Comparison of ENCODE assay signal across 21 mouse cellular contexts in genomic region chr2:170841441-170841965, GRCm38 (mm10).
DNase-seq lines count a peak whose midpoint lies in the region; ATAC-seq and TF ChIP-seq lines count a peak whose summit lies in the region.
"Had no signal": no experiment of that assay in that cellular context is flagged by ENCODE, and none has a peak within 500 bp of the region (broad histone marks: within the 10 kb centered on the region; RNA-seq: fewer than 3 reads in every experiment).

No protein-coding gene starts in this region.

- TF ChIP-seq CTCF in forebrain, postnatal 0 days (IDR thresholded peaks at IDR 0.05; ENCODE audit: low read depth) = no peak
- TF ChIP-seq CTCF in brain, embryonic 14.5 days (IDR thresholded peaks at IDR 0.05; ENCODE audit: borderline replicate concordance, extremely low read depth, insufficient read depth, insufficient read length) = no peak

- H3K4me1 ChIP-seq in embryonic facial prominence, embryonic 14.5 days (ENCODE audit: control insufficient read depth, insufficient read depth, low read length) = no peaks in the 10 kb centered on the region
- peaks cover 35% of the 10 kb centered on the region for H3K4me1 ChIP-seq in embryonic facial prominence, embryonic 10.5 days
- H3K4me1 ChIP-seq in forebrain, postnatal 0 days (ENCODE audit: insufficient read depth) = peaks cover 12% of the 10 kb centered on the region; the same call in 1 of the 2 replicates
- H3K4me1 ChIP-seq in forebrain, embryonic 16.5 days (replicated peaks; ENCODE audit: control insufficient read depth, insufficient read depth, low read length) = peaks cover 43% of the 10 kb centered on the region
- H3K4me1 ChIP-seq in limb, embryonic 15.5 days = no peaks in the 10 kb centered on the region

- H3K9me3 ChIP-seq in embryonic facial prominence, embryonic 14.5 days (ENCODE audit: control insufficient read depth, low read length) = no peaks in the 10 kb centered on the region
- H3K9me3 ChIP-seq in embryonic facial prominence, embryonic 10.5 days = no peaks in the 10 kb centered on the region
- H3K9me3 ChIP-seq in forebrain, postnatal 0 days (ENCODE audit: low read length) = no peaks in the 10 kb centered on the region
- no peaks in the 10 kb centered on the region for H3K9me3 ChIP-seq in forebrain, embryonic 16.5 days (ENCODE audit: control insufficient read depth, low read length)
- no peaks in the 10 kb centered on the region for H3K9me3 ChIP-seq in limb, embryonic 15.5 days
- H3K9me3 ChIP-seq: heart, embryonic 15.5 days; hindbrain, embryonic 13.5 days had no signal

- H3K27me3 ChIP-seq in embryonic facial prominence, embryonic 14.5 days (replicated peaks; ENCODE audit: control insufficient read depth, insufficient read depth, low read length) = no peaks in the 10 kb centered on the region
- H3K27me3 ChIP-seq in embryonic facial prominence, embryonic 10.5 days (replicated peaks; ENCODE audit: low read depth, poor library complexity, severe bottlenecking) = no peaks in the 10 kb centered on the region
- no peaks in the 10 kb centered on the region for H3K27me3 ChIP-seq in forebrain, postnatal 0 days (ENCODE audit: insufficient read depth, low read length)
- no peaks in the 10 kb centered on the region for H3K27me3 ChIP-seq in forebrain, embryonic 16.5 days (replicated peaks; ENCODE audit: control insufficient read depth, insufficient read depth, low read length)
- no peaks in the 10 kb centered on the region for H3K27me3 ChIP-seq in limb, embryonic 15.5 days
- H3K27me3 ChIP-seq: CH12.LX; heart, embryonic 15.5 days had no signal

- TF ChIP-seq POLR2A in brain, embryonic 14.5 days (IDR thresholded peaks at IDR 0.05; ENCODE audit: borderline replicate concordance, extremely low read depth, insufficient read depth, insufficient read length, poor library complexity, severe bottlenecking) = no peak

- H3K27ac ChIP-seq in embryonic facial prominence, embryonic 14.5 days (replicated peaks; ENCODE audit: low read depth, low read length) = no peak overlapping the region
- H3K27ac ChIP-seq in embryonic facial prominence, embryonic 10.5 days (replicated peaks) = no peak overlapping the region
- H3K27ac ChIP-seq in forebrain, postnatal 0 days (ENCODE audit: low read depth, low read length) = 0 out of 2 replicates have a peak overlapping the region, but pooled peaks have one; percentile 4
- no peak overlapping the region for H3K27ac ChIP-seq in forebrain, embryonic 16.5 days (ENCODE audit: low read length)
- no peak overlapping the region for H3K27ac ChIP-seq in limb, embryonic 15.5 days
- H3K27ac ChIP-seq: heart, embryonic 15.5 days; hindbrain, embryonic 13.5 days; hindbrain, postnatal 0 days had no signal

- ATAC-seq in embryonic facial prominence, embryonic 14.5 days (ENCODE audit: low read depth) = peak; percentile 53
- ATAC-seq in forebrain, postnatal 0 days = no peak
- ATAC-seq in forebrain, embryonic 16.5 days = no peak
- 0 out of 2 replicates have a peak, but pooled peaks have one; percentile 19 for ATAC-seq in limb, embryonic 15.5 days (ENCODE audit: insufficient number of reproducible peaks, low FRiP score, low TSS enrichment, low read depth)
- ATAC-seq: hindbrain, postnatal 0 days had no signal

- H3K36me3 ChIP-seq in embryonic facial prominence, embryonic 14.5 days (ENCODE audit: control insufficient read depth, insufficient read depth, low read length) = no peaks in the 10 kb centered on the region
- H3K36me3 ChIP-seq in embryonic facial prominence, embryonic 10.5 days (replicated peaks) = no peaks in the 10 kb centered on the region
- no peaks in the 10 kb centered on the region for H3K36me3 ChIP-seq in forebrain, postnatal 0 days (ENCODE audit: insufficient read depth)
- no peaks in the 10 kb centered on the region for H3K36me3 ChIP-seq in forebrain, embryonic 16.5 days (ENCODE audit: control insufficient read depth, insufficient read depth)
- no peaks in the 10 kb centered on the region for H3K36me3 ChIP-seq in limb, embryonic 15.5 days
- H3K36me3 ChIP-seq: heart, embryonic 15.5 days; hindbrain, embryonic 13.5 days had no signal

- WGBS in embryonic facial prominence, embryonic 14.5 days = 60% methylated on average over 13 of the region's 13 CpGs
- WGBS in embryonic facial prominence, embryonic 10.5 days = 77% methylated on average over 13 of the region's 13 CpGs
- WGBS in forebrain, postnatal 0 days = 47% methylated on average over 13 of the region's 13 CpGs
- WGBS in forebrain, embryonic 16.5 days = 50% methylated on average over 13 of the region's 13 CpGs
- 68% methylated on average over 13 of the region's 13 CpGs for WGBS in limb, embryonic 15.5 days

- H3K9ac ChIP-seq in embryonic facial prominence, embryonic 14.5 days (ENCODE audit: low read depth, low read length) = no peak overlapping the region
- H3K9ac ChIP-seq in forebrain, postnatal 0 days = no peak overlapping the region
- no peak overlapping the region for H3K9ac ChIP-seq in forebrain, embryonic 16.5 days (replicated peaks; ENCODE audit: low read depth, low read length)
- no peak overlapping the region for H3K9ac ChIP-seq in limb, embryonic 15.5 days
- H3K9ac ChIP-seq: heart, embryonic 15.5 days; hindbrain, embryonic 13.5 days had no signal

- H3K4me3 ChIP-seq in embryonic facial prominence, embryonic 14.5 days (ENCODE audit: low read depth, low read length) = no peak overlapping the region
- H3K4me3 ChIP-seq in embryonic facial prominence, embryonic 10.5 days = no peak overlapping the region
- H3K4me3 ChIP-seq in forebrain, postnatal 0 days (ENCODE audit: low read depth, low read length) = no peak overlapping the region
- H3K4me3 ChIP-seq in forebrain, embryonic 16.5 days (replicated peaks; ENCODE audit: low read length) = no peak overlapping the region
- H3K4me3 ChIP-seq in limb, embryonic 15.5 days = no peak overlapping the region
- H3K4me3 ChIP-seq: heart, embryonic 15.5 days; hindbrain, embryonic 13.5 days had no signal

- peak; percentile 42 for DNase-seq in embryonic facial prominence, embryonic 14.5 days (ENCODE audit: low spot score)
- no peak for DNase-seq in embryonic facial prominence, embryonic 10.5 days (ENCODE audit: low spot score)
- no peak for DNase-seq in forebrain, postnatal 0 days
- DNase-seq in brain, embryonic 14.5 days (ENCODE audit: low read depth) = peak; percentile 72
- no peak for DNase-seq in right cerebral cortex, postnatal 10 days (ENCODE audit: low spot score in 2 of 2)
- DNase-seq in gastrocnemius, postnatal 10 days = no peak
- DNase-seq: adrenal gland, adult 2 months; adrenal gland, postnatal 25 days; cerebellum, adult 2 months; cerebellum, postnatal 10 days; heart, adult 18-20 months; heart, postnatal 14 days; kidney, adult 11 months; kidney, adult 9 months had no signal

- H3K4me2 ChIP-seq in embryonic facial prominence, embryonic 14.5 days (ENCODE audit: low read depth, low read length) = no peak overlapping the region
- no peak overlapping the region for H3K4me2 ChIP-seq in forebrain, postnatal 0 days (ENCODE audit: low read depth)
- H3K4me2 ChIP-seq in forebrain, embryonic 16.5 days (ENCODE audit: low read length) = no peak overlapping the region
- H3K4me2 ChIP-seq in limb, embryonic 15.5 days = no peak overlapping the region
- H3K4me2 ChIP-seq: heart, embryonic 11.5 days; heart, embryonic 15.5 days; hindbrain, embryonic 13.5 days had no signal

Comparison
In these comparisons a context has a peak if more than half of its experiments do, and no peak if none do; other contexts are left out.
1. DNase-seq: peak in embryonic facial prominence, embryonic 14.5 days (single experiment) and brain, embryonic 14.5 days (single experiment); none in embryonic facial prominence, embryonic 10.5 days (single experiment), forebrain, postnatal 0 days (single experiment), right cerebral cortex, postnatal 10 days (0 of 2) and gastrocnemius, postnatal 10 days (single experiment).
2. ATAC-seq: peak in embryonic facial prominence, embryonic 14.5 days (single experiment) and limb, embryonic 15.5 days (single experiment); none in forebrain, postnatal 0 days (single experiment) and forebrain, embryonic 16.5 days (single experiment).